Mouse (Mus musculus): ENCODE measurements around the gene Gtf2ird1. TPM values are rescaled to one million over a fixed set of nuclear protein-coding genes. Genes with fewer than 3 reads are reported as not detected.
"Not testable (repeated sequence)": the region's sequence is repeated elsewhere in the genome, so short reads cannot be mapped to it uniquely, and the experiment has no call there.

Gtf2ird1 gene
- polyA plus RNA-seq, 1 experiment from 2014 or later = 64.9 TPM

GRCm38 (mm10) chr5:134490465-134490864 is 33.9 kb upstream of the Gtf2ird1 start:
- Histone ChIP-seq H3K9ac (replicated peaks) (no peak overlapping the region), H3K4me3 (replicated peaks) (no peak overlapping the region), H3K27me3 (replicated peaks) (no peaks in the 10 kb centered on the region), H3K4me1 (peaks cover 20% of the 10 kb centered on the region), H3K27ac (replicated peaks) (no peak overlapping the region), H3K36me3 (peaks cover 56% of the 10 kb centered on the region), H3K4me2 (no peak overlapping the region), H3K9me3 (replicated peaks) (no peaks in the 10 kb centered on the region)
- no peak for ATAC-seq (ENCODE audit: low FRiP score)
- 90% methylated on average over 12 of the region's 12 CpGs for WGBS

DNA sequence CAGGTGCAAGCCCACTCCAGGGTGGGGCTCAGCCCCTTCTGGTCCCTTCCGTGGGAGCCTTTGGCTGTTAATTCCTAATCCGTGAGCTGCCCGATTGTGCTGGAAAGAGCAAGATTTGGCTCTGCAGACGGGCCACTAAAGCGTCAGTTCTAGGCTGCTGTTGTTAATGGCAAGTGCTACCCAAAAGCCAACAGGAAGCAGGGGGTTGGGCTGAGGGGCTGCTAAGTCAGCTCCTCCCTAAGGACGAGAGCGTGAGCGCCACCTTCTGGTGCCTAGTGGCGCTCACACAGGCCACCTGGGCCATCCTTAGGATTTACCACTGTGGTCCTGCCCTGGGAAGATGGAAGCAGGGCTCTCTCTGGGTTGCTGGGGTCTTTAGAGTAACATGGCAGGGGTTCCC is 33.1 kb upstream of the Gtf2ird1 start:
- Histone ChIP-seq H3K27ac (replicated peaks) (no peak overlapping the region), H3K4me1 (peaks cover 20% of the 10 kb centered on the region), H3K4me3 (replicated peaks) (no peak overlapping the region), H3K9me3 (replicated peaks) (no peaks in the 10 kb centered on the region), H3K36me3 (peaks cover 49% of the 10 kb centered on the region), H3K4me2 (no peak overlapping the region), H3K9ac (replicated peaks) (no peak overlapping the region), H3K27me3 (replicated peaks) (no peaks in the 10 kb centered on the region)
- 33% methylated on average over 9 of the region's 9 CpGs for WGBS
- ATAC-seq (ENCODE audit: low FRiP score) = no peak

DNA sequence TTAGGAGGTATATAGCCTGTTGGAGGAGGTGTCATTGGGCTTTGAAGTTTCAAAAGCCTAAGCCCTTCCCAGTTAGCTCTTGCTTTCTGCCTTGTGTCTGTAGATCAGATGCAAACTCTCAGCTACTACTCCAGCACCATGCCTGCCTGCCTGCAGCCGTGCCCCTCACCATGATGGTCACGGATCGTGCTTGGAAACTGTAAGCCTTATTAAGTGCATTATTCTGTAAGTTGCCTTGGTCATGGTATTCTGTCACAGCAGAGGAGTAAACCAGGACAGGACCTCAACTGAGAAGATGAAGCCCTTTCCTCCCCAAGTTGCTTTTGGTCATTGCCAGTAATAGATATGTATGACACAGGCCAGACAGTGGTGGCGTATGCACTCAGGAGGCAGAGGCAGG is 32.1 kb upstream of the Gtf2ird1 start:
- WGBS = 77% methylated on average over 4 of the region's 4 CpGs
- H3K27ac ChIP-seq (replicated peaks) = peak overlapping the region; percentile 62

DNA sequence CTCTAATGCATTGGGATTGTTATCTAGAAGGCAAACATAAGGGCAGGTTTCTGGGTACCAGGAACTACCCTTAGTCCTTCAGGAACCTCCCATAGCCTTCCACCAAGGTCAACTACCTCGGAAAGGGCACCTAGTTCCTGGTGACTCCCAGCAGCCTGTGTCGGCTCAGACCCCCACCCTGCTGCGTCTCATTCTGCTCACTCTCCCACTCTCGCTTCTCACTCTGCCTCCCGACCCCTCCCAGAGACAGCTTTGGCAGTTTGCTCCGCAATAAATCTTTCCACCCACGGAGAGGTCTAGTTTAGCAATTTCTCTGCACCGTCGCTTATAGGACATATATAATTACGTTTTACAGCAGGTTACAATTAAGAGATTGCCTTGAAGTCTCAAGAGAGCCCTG is 31.5 kb upstream of the Gtf2ird1 start:
- Histone ChIP-seq H3K27me3 (replicated peaks) (no peaks in the 10 kb centered on the region), H3K4me3 (replicated peaks) (no peak overlapping the region), H3K36me3 (peaks cover 36% of the 10 kb centered on the region), H3K4me2 (no peak overlapping the region), H3K9me3 (replicated peaks) (no peaks in the 10 kb centered on the region), H3K9ac (replicated peaks) (no peak overlapping the region), H3K4me1 (peaks cover 20% of the 10 kb centered on the region), H3K27ac (replicated peaks) (peak overlapping the region; percentile 62)
- WGBS = 32% methylated on average over 10 of the region's 10 CpGs
- no peak; the same call in 1 of the 2 replicates for ATAC-seq (ENCODE audit: low FRiP score)

More for the DNA sequence above, 32.1 kb upstream of the Gtf2ird1 start:
- Histone ChIP-seq H3K4me1 (peaks cover 20% of the 10 kb centered on the region), H3K4me2 (no peak overlapping the region), H3K36me3 (peaks cover 42% of the 10 kb centered on the region), H3K9me3 (replicated peaks) (no peaks in the 10 kb centered on the region), H3K4me3 (replicated peaks) (no peak overlapping the region), H3K27me3 (replicated peaks) (no peaks in the 10 kb centered on the region), H3K9ac (replicated peaks) (no peak overlapping the region)
- no peak for ATAC-seq (ENCODE audit: low FRiP score)

DNA sequence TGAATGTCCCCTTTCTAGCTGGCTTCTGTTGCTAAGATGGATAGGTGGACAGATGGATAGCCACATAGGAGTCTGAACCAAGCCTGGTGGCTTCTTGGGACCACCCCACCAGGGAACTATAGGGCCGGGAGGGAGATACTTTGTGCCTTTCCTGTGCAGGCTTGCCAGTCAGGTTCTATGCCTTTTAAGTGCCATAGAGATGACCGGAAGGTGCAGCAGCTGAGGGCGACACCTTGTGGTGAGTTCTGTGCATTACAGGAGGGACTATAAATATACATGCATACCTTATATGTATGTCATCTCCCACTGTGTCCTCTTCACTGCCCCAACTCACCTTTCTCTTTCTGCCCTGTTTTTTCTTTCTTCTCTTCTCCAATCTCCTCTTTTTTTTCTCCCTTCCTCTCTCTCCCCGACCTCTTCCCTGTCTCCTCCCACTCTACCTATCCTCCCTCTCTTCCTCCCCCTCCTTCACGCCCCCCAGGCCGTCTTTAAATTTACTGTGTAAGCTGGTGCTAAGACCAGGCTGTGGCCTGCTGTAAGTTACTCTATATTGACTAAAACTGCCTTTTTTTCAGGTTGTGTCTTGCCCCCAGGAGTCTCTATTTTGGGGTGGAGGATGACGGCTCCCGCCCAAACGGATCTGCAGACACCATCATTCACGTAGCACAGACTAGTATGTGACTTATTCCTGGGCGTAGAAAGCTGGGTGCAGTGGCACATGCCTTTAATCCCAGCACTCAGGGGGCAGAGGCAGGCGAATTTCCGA is 29.6 kb upstream of the Gtf2ird1 start:
- ATAC-seq (ENCODE audit: low FRiP score) = peak; percentile 35; the same call in 1 of the 2 replicates
- Histone ChIP-seq H3K36me3 (peaks cover 21% of the 10 kb centered on the region), H3K4me2 (no peak overlapping the region), H3K9me3 (replicated peaks) (no peaks in the 10 kb centered on the region), H3K4me3 (replicated peaks) (no peak overlapping the region), H3K9ac (replicated peaks) (no peak overlapping the region), H3K4me1 (peaks cover 15% of the 10 kb centered on the region), H3K27ac (replicated peaks) (no peak overlapping the region), H3K27me3 (replicated peaks) (no peaks in the 10 kb centered on the region)
- WGBS = 62% methylated on average over 13 of the region's 13 CpGs

GRCm38 (mm10) chr5:134485183-134485730 is 28.7 kb upstream of the Gtf2ird1 start:
- Histone ChIP-seq H3K4me2 (no peak overlapping the region), H3K27me3 (replicated peaks) (no peaks in the 10 kb centered on the region), H3K9ac (replicated peaks) (no peak overlapping the region), H3K4me3 (replicated peaks) (no peak overlapping the region), H3K27ac (replicated peaks) (no peak overlapping the region), H3K4me1 (peaks cover 15% of the 10 kb centered on the region), H3K36me3 (peaks cover 12% of the 10 kb centered on the region), H3K9me3 (replicated peaks) (no peaks in the 10 kb centered on the region)
- WGBS = 84% methylated on average over 7 of the region's 7 CpGs
- no peak for ATAC-seq (ENCODE audit: low FRiP score)

DNA sequence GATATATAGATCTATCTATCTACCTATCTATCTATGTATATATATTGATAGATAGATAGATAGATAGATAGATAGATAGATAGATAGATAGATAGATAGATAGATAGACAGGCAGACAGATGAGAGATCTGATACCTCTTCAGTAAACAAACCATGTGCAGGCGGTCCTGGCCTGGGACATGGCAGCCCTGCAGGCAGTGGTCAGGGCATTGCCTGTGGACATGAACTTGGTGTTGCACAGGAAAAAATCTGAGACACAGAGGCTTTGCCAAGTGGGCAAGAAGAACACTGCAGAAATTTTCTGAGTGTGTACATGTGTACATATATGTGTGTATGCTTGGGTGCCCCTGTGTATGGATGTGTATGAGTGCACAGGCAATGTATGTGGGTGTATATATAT is 26.8 kb upstream of the Gtf2ird1 start:
- peaks cover 10% of the 10 kb centered on the region for H3K4me1 ChIP-seq
- H3K27me3 ChIP-seq (replicated peaks) = no peaks in the 10 kb centered on the region
- H3K4me3 ChIP-seq (replicated peaks) = no peak overlapping the region
- H3K27ac ChIP-seq (replicated peaks) = no peak overlapping the region
- WGBS = 85% methylated on average over 1 of the region's 1 CpGs
- H3K9ac ChIP-seq (replicated peaks) = no peak overlapping the region
- no peak for ATAC-seq (ENCODE audit: low FRiP score)
- no peak overlapping the region for H3K4me2 ChIP-seq
- no peaks in the 10 kb centered on the region for H3K9me3 ChIP-seq (replicated peaks)
- H3K36me3 ChIP-seq = no peaks in the 10 kb centered on the region

DNA sequence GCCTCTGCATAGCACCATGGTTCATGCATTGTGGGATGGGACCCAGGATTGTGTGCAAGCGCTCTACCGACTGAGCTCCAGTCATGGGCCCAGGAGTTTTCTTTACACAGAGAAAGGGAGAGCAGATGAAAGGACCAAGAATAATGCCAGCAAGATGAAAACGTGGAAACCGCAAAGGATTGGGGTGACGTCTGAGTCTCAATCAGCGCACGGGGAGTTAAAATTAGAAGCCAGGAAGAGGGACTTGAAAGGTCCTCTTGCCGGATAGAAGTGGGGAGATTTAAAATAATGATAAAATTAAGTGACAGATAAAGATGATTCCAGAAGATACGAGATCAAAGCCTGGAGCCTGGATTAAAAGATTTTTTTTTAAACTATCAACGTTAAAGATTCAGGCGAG is 25.8 kb upstream of the Gtf2ird1 start:
- Histone ChIP-seq H3K27ac (replicated peaks) (no peak overlapping the region), H3K4me3 (replicated peaks) (no peak overlapping the region), H3K4me1 (peaks cover 7% of the 10 kb centered on the region; the same call in 1 of the 2 replicates), H3K4me2 (no peak overlapping the region), H3K9ac (replicated peaks) (no peak overlapping the region), H3K27me3 (replicated peaks) (no peaks in the 10 kb centered on the region), H3K9me3 (replicated peaks) (no peaks in the 10 kb centered on the region), H3K36me3 (no peaks in the 10 kb centered on the region)
- WGBS = 80% methylated on average over 11 of the region's 11 CpGs
- no peak for ATAC-seq (ENCODE audit: low FRiP score)

GRCm38 (mm10) chr5:134478886-134479285 is 22.4 kb upstream of the Gtf2ird1 start:
- not testable (repeated sequence) for ATAC-seq (ENCODE audit: low FRiP score); H3K9me3 ChIP-seq (replicated peaks); H3K4me2 ChIP-seq

GRCm38 (mm10) chr5:134475686-134476085 is 19.2 kb upstream of the Gtf2ird1 start:
- H3K27me3 ChIP-seq (replicated peaks); H3K4me3 ChIP-seq (replicated peaks); H3K9ac ChIP-seq (replicated peaks); ATAC-seq (ENCODE audit: low FRiP score); H3K4me1 ChIP-seq; H3K4me2 ChIP-seq; H3K9me3 ChIP-seq (replicated peaks); H3K27ac ChIP-seq (replicated peaks); H3K36me3 ChIP-seq: not testable (repeated sequence)
- WGBS = 89% methylated on average over 7 of the region's 7 CpGs

More at GRCm38 (mm10) chr5:134478886-134479285, 22.4 kb upstream of the Gtf2ird1 start:
- H3K9ac ChIP-seq (replicated peaks); H3K4me3 ChIP-seq (replicated peaks); H3K27ac ChIP-seq (replicated peaks); H3K27me3 ChIP-seq (replicated peaks); H3K4me1 ChIP-seq; H3K36me3 ChIP-seq: not testable (repeated sequence)

DNA sequence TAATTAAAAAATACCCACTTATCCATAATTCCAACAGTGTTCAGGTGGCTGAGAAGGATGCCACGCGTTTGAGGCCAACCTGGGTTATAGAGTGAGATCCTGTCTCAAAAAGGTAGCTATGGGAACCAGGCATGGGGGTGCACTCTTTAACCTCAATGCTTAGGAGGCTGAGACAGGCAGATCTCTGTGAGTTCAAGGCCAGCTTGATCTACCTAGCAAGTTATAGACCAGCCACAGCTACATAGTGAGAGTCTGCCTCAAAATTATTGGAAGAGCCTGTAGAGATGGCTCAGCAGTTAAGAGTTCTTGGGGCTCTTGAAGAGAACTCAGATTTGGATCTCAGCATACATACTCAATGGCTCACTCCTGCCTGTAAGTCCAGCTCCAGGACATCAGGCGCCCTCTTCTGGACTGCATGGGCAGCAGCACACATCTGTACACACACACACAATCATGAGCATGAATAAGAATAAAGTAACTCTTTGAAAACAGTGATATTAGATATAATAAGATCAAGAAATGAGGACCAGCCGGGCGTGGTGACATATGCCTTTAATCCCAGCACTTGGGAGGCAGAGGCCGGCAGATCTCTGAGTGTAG is 18.6 kb upstream of the Gtf2ird1 start:
- H3K4me3 ChIP-seq (replicated peaks) = no peak overlapping the region
- H3K27ac ChIP-seq (replicated peaks) = no peak overlapping the region
- no peaks in the 10 kb centered on the region for H3K9me3 ChIP-seq (replicated peaks)
- no peak overlapping the region for H3K9ac ChIP-seq (replicated peaks)
- no peak overlapping the region for H3K4me2 ChIP-seq
- 93% methylated on average over 6 of the region's 6 CpGs for WGBS
- H3K27me3 ChIP-seq (replicated peaks) = no peaks in the 10 kb centered on the region
- ATAC-seq (ENCODE audit: low FRiP score) = no peak
- no peaks in the 10 kb centered on the region for H3K4me1 ChIP-seq
- H3K36me3 ChIP-seq = no peaks in the 10 kb centered on the region

DNA sequence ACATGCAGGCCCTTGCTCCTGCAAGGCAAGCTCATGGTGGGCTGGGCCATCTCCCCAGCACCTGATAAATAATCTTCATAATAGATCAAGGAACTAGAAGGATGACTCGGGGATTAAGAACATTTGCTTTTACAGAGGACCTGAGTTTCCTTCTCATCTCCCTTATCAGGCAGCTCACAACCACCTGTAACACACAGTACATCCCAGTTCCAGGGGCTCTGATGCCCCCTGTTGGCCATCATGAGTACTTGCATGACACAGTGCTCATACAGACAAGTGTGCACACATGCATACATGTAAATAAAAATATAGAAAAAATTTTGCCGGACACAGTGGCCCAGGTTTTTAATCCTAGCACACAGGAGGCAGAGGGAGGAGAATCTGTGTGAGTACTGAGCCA is 17.4 kb upstream of the Gtf2ird1 start:
- no peak overlapping the region for H3K4me3 ChIP-seq (replicated peaks)
- no peaks in the 10 kb centered on the region for H3K9me3 ChIP-seq (replicated peaks)
- no peak overlapping the region for H3K4me2 ChIP-seq
- no peak overlapping the region for H3K9ac ChIP-seq (replicated peaks)
- WGBS = 89% methylated on average over 2 of the region's 2 CpGs
- ATAC-seq (ENCODE audit: low FRiP score) = no peak
- no peak overlapping the region for H3K27ac ChIP-seq (replicated peaks)
- H3K27me3 ChIP-seq (replicated peaks) = no peaks in the 10 kb centered on the region
- no peaks in the 10 kb centered on the region for H3K4me1 ChIP-seq
- no peaks in the 10 kb centered on the region for H3K36me3 ChIP-seq
